Mouse (Mus musculus): ENCODE data around the gene Tbc1d17. TPM values are rescaled to one million over a fixed set of nuclear protein-coding genes. Genes with fewer than 3 reads are reported as not detected.
A peak's percentile ranks its signal among the peaks of the same experiment; 100 is the strongest.

The Tbc1d17 gene
- polyA plus RNA-seq (2016; fragmentation: Nextera tagmentation; extraction: Ambion mirVana), result 60.0 and 61.2 TPM in 2 replicates

DNA sequence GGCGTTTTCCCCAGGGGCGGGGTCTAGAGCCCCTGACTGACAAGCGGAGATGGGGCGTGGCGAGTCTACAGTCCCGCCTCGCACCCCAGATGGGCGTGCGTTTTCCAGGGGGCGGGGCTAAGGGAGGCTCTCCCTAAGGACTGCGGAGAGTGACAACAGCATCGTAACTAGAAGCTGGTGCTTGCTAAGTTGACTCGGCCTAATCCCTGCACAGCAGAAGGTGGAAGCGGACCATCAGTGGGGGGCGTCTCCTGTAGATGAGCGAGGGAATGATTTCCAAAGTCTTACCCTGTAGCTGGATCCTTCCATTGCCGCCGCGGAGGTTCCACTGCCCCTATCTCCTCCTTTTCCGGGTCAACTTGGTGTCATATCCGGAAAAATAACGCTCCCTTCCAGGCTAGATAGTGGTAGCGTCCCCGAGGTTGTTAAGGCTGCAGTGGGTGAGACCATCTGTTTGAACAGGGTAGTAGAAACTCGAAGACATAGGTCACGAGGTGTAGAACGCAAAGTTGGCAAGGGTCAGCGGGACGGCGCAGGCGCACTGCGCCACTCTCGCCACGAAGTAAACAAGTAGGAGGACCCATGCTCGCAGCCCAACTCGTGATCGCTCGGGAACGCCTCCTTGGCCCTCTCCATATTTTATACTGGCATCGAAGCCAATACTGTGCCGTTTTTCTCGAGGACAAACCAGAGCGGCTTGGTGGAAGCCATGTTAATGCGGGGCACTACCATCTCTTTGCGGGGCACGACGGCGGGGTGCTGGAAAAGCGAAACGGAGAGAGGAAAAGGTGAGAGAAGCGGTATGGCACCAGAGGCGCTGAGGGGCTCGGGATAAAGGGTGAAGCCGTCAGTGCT, at the start of gene Tbc1d17, which contains the start of gene Akt1s1:
TSS of gene Tbc1d17 (minus strand) at position 519 of the 855 bp plus-strand sequence.
TSS of gene Akt1s1 (plus strand) at position 431 of the 855 bp plus-strand sequence.
- no peaks in the 10 kb centered on the region for H3K9me3 ChIP-seq (replicated peaks)
- ATAC-seq (ENCODE audit: insufficient number of reproducible peaks, low FRiP score), result peak; percentile 87

DNA sequence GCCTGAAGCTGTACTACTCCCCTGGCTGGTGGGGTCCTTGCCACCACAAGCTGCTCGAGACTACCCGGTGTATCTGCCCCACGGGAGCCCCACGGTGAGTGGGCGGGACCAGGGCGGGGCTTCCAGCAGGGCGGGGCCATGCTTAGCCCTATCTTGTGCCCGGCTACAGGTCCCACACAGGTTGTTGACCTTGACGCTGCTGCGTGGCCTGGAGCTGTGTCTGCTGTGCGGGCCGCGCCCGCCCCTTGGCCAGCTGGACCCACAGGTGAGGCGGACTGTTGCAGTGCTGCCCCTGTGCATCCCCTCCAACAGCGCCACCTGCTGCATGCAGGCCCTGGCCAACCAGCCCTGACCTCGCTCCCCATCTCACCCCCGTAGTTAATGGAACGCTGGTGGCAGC, 49.7 kb upstream of the Tbc1d17 start:
- no peaks in the 10 kb centered on the region for H3K9me3 ChIP-seq (replicated peaks)
- WGBS, result 31% methylated on average over 19 of the region's 19 CpGs
- no peaks in the 10 kb centered on the region for H3K27me3 ChIP-seq (replicated peaks)
- no peak overlapping the region for H3K4me3 ChIP-seq
- H3K27ac ChIP-seq (ENCODE audit: poor library complexity, severe bottlenecking), result no peak overlapping the region
- peaks cover 35% of the 10 kb centered on the region for H3K4me1 ChIP-seq (replicated peaks)
- 0 out of 2 replicates have a peak overlapping the region, but pooled peaks have one; percentile 13 for H3K4me2 ChIP-seq
- H3K36me3 ChIP-seq, result peaks cover 50% of the 10 kb centered on the region
- ATAC-seq (ENCODE audit: insufficient number of reproducible peaks, low FRiP score), result no peak
- H3K9ac ChIP-seq, result no peak overlapping the region

More for the DNA sequence above, at the start of gene Tbc1d17, which contains the start of gene Akt1s1:
- peaks cover 42% of the 10 kb centered on the region for H3K4me1 ChIP-seq (replicated peaks)
- peak within 1 kb of the TSS; percentile 91 for H3K4me3 ChIP-seq
- H3K27ac ChIP-seq (ENCODE audit: poor library complexity, severe bottlenecking), result peak within 1 kb of the TSS; percentile 98
- under 1% methylated on average over 54 of the region's 54 CpGs for WGBS
- peaks cover 53% of the 10 kb centered on the region for H3K36me3 ChIP-seq
- H3K4me2 ChIP-seq, result peak within 1 kb of the TSS; percentile 94
- H3K9ac ChIP-seq, result peak within 1 kb of the TSS; percentile 94
- H3K27me3 ChIP-seq (replicated peaks), result no peaks in the 10 kb centered on the region

DNA sequence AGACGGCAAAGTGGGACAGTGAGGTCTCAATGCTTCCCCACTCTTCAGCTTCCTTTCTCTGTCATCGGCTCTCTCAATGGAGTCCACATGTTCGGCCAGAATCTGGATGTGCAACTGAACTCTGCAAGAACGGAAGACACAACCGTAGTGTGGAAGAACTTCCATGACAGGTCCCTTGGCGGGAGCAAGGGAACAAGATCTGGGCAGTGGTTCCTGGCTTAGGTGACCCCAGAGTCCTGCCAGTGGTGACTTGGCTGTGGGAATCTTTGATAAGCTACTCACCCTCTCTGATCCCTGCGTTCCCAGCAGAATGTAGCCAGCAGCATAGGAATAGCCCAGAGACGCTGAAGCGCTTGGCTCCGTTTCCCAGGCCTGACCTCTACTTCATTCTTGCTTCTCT, 47.6 kb upstream of the Tbc1d17 start:
- Histone ChIP-seq H3K4me1 (replicated peaks) (peaks cover 36% of the 10 kb centered on the region), H3K9ac (peak overlapping the region; percentile 78), H3K4me2 (peak overlapping the region; percentile 77), H3K4me3 (peak overlapping the region; percentile 65), H3K36me3 (peaks cover 30% of the 10 kb centered on the region), H3K9me3 (replicated peaks) (no peaks in the 10 kb centered on the region), H3K27ac (ENCODE audit: poor library complexity, severe bottlenecking) (peak overlapping the region; percentile 79), H3K27me3 (replicated peaks) (no peaks in the 10 kb centered on the region)
- WGBS, result 38% methylated on average over 10 of the region's 10 CpGs
- no peak for ATAC-seq (ENCODE audit: insufficient number of reproducible peaks, low FRiP score)

DNA sequence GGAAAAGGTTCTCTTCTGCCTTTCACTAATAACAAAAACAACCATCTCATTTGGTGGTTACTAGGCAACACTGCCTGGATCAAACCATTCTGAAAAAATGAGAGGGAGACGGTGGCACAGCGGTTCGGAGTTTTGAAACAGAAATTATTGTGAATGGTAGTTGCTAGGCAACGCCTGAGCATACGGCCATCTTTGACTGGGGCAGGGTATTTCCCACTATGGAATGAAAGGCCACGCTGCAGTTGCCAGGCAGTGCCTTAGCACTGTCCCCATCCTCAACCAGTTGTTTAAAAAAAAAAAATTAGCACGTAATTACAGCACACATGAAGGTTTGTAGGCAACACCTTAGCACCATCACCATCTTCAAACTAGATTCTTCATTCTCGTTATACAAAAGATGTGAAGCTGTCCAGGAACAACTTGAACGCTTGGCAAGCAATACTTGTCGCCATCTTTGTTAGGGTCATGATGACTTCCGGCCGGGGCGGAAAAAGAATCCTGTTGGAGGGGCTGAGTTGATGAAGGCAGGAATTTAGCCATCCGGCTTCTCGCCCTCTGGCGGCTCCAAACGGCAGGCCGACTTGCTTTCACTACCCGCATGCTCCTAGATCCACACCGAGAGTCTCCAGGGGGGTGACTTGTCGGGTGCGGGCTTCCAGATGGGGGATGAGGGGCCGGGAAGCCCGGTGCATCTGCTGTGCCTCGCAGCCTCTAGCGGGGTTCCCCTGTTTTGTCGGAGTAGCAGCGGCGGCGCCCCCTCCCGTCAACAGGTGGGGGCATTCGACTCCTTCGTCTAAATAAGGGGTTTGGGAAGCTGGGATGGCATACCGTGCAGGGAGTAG, 46.9 kb upstream of the Tbc1d17 start, which contains the start of gene Fuz:
TSS of gene Fuz (plus strand) at position 487 of the 842 bp plus-strand sequence.
- Histone ChIP-seq H3K27me3 (replicated peaks) (no peaks in the 10 kb centered on the region), H3K9ac (peak within 1 kb of the TSS; percentile 78), H3K27ac (ENCODE audit: poor library complexity, severe bottlenecking) (peak within 1 kb of the TSS; percentile 79), H3K4me3 (peak within 1 kb of the TSS; percentile 65), H3K4me2 (peak within 1 kb of the TSS; percentile 77), H3K4me1 (replicated peaks) (peaks cover 36% of the 10 kb centered on the region), H3K36me3 (peaks cover 25% of the 10 kb centered on the region), H3K9me3 (replicated peaks) (no peaks in the 10 kb centered on the region)
- 3% methylated on average over 34 of the region's 34 CpGs for WGBS
- peak; percentile 55 for ATAC-seq (ENCODE audit: insufficient number of reproducible peaks, low FRiP score)

DNA sequence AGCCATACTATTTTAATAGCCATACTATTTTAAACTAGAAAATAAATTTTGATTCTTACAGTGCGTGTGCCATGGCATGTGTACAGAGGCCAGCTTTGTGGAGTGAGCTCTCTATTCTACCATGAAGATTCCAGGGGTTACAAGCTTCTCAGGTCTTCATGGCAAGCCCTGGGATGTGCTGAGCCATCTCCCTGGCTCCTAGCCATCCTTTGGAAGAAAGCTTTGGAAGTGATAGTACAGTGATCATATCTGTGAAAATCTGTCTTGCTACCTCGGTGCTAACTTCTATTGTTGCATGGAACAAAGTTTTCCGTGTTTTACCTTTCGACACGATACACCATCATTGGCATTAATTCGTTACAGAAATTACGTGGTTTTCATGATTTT, 46.3 kb upstream of the Tbc1d17 start:
- peaks cover 41% of the 10 kb centered on the region for H3K4me1 ChIP-seq (replicated peaks)
- H3K4me3 ChIP-seq, result peak overlapping the region; percentile 65; the same call in 1 of the 2 replicates
- no peaks in the 10 kb centered on the region for H3K27me3 ChIP-seq (replicated peaks)
- H3K9ac ChIP-seq, result no peak overlapping the region
- ATAC-seq (ENCODE audit: insufficient number of reproducible peaks, low FRiP score), result no peak
- peak overlapping the region; percentile 77 for H3K4me2 ChIP-seq
- H3K9me3 ChIP-seq (replicated peaks), result no peaks in the 10 kb centered on the region
- H3K27ac ChIP-seq (ENCODE audit: poor library complexity, severe bottlenecking), result no peak overlapping the region
- H3K36me3 ChIP-seq, result peaks cover 24% of the 10 kb centered on the region
- WGBS, result 78% methylated on average over 7 of the region's 7 CpGs

DNA sequence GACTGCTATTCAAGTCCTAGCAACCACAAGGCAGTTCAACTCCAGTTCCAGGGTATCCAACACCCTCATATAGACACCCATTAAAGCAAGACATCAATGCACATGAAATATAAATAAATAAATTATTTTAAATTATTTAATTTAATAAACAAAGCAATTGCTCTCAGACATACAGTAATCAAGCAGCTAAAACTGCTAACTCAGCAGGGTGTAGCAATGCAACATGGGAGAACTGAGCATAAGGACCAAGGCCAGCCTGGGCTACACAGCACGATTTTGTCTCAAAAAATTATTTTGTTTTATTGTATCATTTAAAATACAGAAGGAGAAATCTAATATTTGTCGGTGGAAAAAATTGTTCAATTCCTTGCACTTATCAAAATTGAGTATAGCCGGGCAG, 45.3 kb upstream of the Tbc1d17 start:
- no peak for ATAC-seq (ENCODE audit: insufficient number of reproducible peaks, low FRiP score)
- WGBS, result 82% methylated on average over 3 of the region's 3 CpGs

DNA sequence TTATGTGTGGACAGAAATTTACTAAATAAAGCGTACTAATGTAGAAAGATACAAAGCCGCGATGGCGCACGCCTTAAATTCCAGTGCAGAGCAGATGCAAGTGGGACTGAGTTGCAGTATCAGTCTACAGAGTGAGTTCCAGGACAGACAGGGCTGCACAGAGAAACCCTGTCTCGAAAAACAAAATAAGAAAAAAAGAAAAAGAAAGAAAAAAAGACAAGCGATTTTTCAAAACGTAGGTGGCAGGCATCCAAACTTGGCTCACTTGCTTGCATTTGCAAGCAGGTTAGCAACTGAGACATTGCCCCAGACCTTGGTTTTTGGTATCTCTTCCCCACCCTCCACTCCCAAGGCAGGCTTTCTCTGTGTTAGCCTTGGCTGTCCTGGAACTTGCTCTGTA, 44.3 kb upstream of the Tbc1d17 start:
- WGBS, result 21% methylated on average over 8 of the region's 8 CpGs

More for the DNA sequence above, 45.3 kb upstream of the Tbc1d17 start:
- H3K27ac ChIP-seq (ENCODE audit: poor library complexity, severe bottlenecking), result no peak overlapping the region
- peaks cover 18% of the 10 kb centered on the region for H3K36me3 ChIP-seq
- no peaks in the 10 kb centered on the region for H3K9me3 ChIP-seq (replicated peaks)
- H3K9ac ChIP-seq, result no peak overlapping the region
- no peaks in the 10 kb centered on the region for H3K27me3 ChIP-seq (replicated peaks)
- H3K4me1 ChIP-seq (replicated peaks), result peaks cover 46% of the 10 kb centered on the region
- no peak overlapping the region for H3K4me2 ChIP-seq
- no peak overlapping the region for H3K4me3 ChIP-seq

DNA sequence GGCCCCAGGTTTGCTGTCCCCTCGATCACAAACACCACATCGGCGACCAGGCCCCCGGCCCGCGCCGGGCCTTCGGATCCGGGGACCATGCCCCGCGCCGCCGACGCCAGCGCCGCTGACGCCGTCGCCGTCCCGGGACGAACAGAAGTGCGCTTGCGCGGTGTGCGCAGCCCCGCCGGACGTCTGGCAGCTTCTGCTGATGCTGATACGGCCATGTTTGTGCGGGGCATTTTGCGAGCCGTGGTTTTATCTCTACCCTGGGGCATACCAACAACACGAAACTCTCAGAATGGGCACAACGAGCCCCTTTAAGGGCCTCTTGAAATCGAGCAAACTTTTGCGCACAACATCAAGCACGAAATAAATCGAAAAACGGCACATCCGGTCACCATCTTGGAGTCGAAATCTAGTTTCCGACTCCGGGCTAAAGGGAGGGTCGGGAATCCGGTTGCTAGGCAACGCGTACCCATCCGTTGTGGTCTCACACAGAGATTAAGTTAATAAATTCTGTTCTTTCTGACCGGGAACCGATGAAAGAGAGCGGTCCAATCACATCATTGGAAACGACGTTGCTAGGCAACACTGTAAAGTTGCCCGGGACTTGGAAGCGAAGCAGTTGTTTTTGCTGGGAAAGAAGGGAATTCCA, 43.5 kb upstream of the Tbc1d17 start, which contains the start of gene Med25:
TSS of gene Med25 (minus strand) at position 437 of the 646 bp plus-strand sequence.
- peak; percentile 79 for ATAC-seq (ENCODE audit: insufficient number of reproducible peaks, low FRiP score)
- Histone ChIP-seq H3K9me3 (replicated peaks) (no peaks in the 10 kb centered on the region), H3K4me1 (replicated peaks) (peaks cover 49% of the 10 kb centered on the region), H3K27me3 (replicated peaks) (no peaks in the 10 kb centered on the region), H3K36me3 (peaks cover 21% of the 10 kb centered on the region), H3K4me3 (peak within 1 kb of the TSS; percentile 85), H3K27ac (ENCODE audit: poor library complexity, severe bottlenecking) (peak within 1 kb of the TSS; percentile 90), H3K4me2 (peak within 1 kb of the TSS; percentile 82), H3K9ac (peak within 1 kb of the TSS; percentile 90)
- WGBS, result under 1% methylated on average over 56 of the region's 56 CpGs

More for the DNA sequence above, 44.3 kb upstream of the Tbc1d17 start:
- Histone ChIP-seq H3K9me3 (replicated peaks) (no peaks in the 10 kb centered on the region), H3K4me1 (replicated peaks) (peaks cover 47% of the 10 kb centered on the region), H3K4me3 (no peak overlapping the region), H3K27ac (ENCODE audit: poor library complexity, severe bottlenecking) (peak overlapping the region; percentile 67), H3K36me3 (peaks cover 19% of the 10 kb centered on the region), H3K4me2 (peak overlapping the region; percentile 49), H3K9ac (no peak overlapping the region), H3K27me3 (replicated peaks) (no peaks in the 10 kb centered on the region)
- no peak for ATAC-seq (ENCODE audit: insufficient number of reproducible peaks, low FRiP score)

DNA sequence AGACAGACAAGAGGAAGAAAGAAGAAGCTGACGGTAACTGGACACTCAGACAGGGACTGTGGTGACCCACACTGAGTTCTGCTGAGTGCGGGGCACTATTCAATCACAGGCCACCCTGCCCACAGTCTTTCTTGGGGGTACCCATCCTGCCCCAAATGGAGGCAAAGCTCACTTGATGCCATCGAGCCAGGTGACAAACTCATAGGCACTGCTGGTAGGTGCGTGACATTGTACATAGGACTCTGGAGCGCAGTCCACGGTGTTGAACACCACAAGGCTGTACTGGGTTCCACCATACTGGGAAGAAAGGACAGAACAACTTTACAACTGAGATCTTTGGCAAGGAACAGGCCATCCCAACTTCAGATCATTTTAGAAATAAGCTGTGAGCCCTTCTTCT, 42.7 kb upstream of the Tbc1d17 start:
- Histone ChIP-seq H3K4me3 (peak overlapping the region; percentile 85), H3K9me3 (replicated peaks) (no peaks in the 10 kb centered on the region), H3K4me1 (replicated peaks) (peaks cover 45% of the 10 kb centered on the region), H3K36me3 (peaks cover 28% of the 10 kb centered on the region), H3K9ac (peak overlapping the region; percentile 90), H3K4me2 (peak overlapping the region; percentile 82), H3K27me3 (replicated peaks) (no peaks in the 10 kb centered on the region), H3K27ac (ENCODE audit: poor library complexity, severe bottlenecking) (no peak overlapping the region)
- WGBS, result 19% methylated on average over 6 of the region's 6 CpGs
- no peak for ATAC-seq (ENCODE audit: insufficient number of reproducible peaks, low FRiP score)

DNA sequence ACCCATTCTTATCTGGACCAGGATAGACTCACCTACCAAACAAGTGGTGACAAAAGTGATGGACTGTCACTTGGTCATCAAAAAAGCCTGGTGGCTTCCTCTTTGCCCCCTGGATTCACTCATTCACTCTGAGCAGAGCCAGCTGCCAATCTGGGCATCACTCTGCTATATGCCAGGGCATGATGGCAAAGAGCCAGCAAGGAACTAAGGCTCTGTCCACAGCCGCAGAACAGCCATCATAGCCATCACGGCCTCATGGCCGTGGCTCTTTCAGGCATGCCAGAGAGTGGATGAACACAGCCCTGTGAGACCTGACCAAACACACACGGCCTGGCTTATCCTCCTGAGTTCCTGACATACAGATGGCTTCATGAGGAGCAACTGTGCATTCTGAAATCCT, 41.9 kb upstream of the Tbc1d17 start:
- Histone ChIP-seq H3K36me3 (peaks cover 35% of the 10 kb centered on the region), H3K9ac (peak overlapping the region; percentile 60; the same call in 1 of the 2 replicates), H3K4me3 (peak overlapping the region; percentile 85), H3K27me3 (replicated peaks) (no peaks in the 10 kb centered on the region), H3K9me3 (replicated peaks) (no peaks in the 10 kb centered on the region), H3K4me2 (peak overlapping the region; percentile 82), H3K27ac (ENCODE audit: poor library complexity, severe bottlenecking) (no peak overlapping the region), H3K4me1 (replicated peaks) (peaks cover 41% of the 10 kb centered on the region)
- 85% methylated on average over 4 of the region's 4 CpGs for WGBS
- no peak for ATAC-seq (ENCODE audit: insufficient number of reproducible peaks, low FRiP score)
